Mouse (Mus musculus): Measurements from ENCODE around the gene Nup93. TPM values are rescaled to one million over a fixed set of nuclear protein-coding genes. Genes with fewer than 3 reads are reported as not detected.

The Nup93 gene
- 42.7 and 46.6 TPM in 2 replicates for polyA plus RNA-seq (2012; rRNA removed)

GRCm38 (mm10) chr8:94214252-94215173, at the start of gene Nup93:
Gene Nup93 (plus strand): TSS chr8:94214564.

GRCm38 (mm10) chr8:94172075-94172808, 42.1 kb upstream of the Nup93 start, which contains the start of gene Mt2:
Gene Mt2 (plus strand): TSS chr8:94172664.

GRCm38 (mm10) chr8:94178857-94179712, 35.3 kb upstream of the Nup93 start, which contains the start of gene Mt1:
Gene Mt1 (plus strand): TSS chr8:94179082.

DNA sequence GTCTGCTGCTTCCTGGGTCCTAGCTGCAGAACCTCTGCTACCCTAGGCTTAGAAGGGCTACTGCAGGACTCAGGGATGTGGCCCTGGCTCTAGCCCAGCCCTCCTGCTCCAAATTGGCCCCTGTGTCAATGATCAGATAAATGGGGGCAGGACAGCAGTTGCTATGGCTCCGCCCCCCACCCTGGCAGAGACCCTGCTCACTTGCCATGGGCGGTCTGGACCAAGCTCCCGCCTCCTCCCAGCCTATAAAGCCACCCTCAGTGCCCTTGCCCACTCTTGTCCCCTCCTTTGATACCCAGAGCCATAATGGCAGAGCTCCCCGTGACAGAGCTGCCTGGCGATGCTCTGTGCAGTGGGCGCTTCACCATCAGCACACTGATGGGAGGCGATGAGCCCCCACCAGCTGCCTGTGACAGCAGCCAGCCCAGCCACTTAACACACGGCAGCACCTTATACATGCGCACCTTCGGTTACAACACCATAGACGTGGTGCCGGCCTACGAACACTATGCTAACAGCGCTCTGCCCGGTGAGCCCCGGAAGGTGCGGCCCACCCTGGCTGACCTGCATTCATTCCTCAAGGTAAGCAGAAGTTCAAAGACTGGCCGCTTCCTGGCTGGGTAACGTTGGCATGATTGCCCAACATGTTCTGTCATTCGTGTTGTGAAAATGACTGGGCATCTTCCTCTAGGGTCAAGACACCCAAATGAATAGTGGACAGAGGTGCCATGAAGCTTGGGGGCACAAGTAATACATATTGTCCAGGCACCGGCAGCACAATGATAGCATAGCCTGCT, 114.8 kb downstream of the Nup93 start, which contains the start of gene Slc12a3:
TSS of gene Slc12a3 (plus strand) at position 270 of the 797 bp plus-strand sequence.

Other genes starting within 250 kb of the Nup93 start
- 94.1 and 95.6 TPM in 2 replicates for gene Amfr, start 201.7 kb upstream of the Nup93 start, polyA plus RNA-seq (2012; rRNA removed)
- gene Nudt21, start 177.5 kb upstream of the Nup93 start, polyA plus RNA-seq (2012; rRNA removed): 58.2 and 66.2 TPM in 2 replicates
- 17.8 and 17.9 TPM in 2 replicates for gene Ogfod1, start 177.4 kb upstream of the Nup93 start, polyA plus RNA-seq (2012; rRNA removed)
- gene Bbs2, start 115.6 kb upstream of the Nup93 start, polyA plus RNA-seq (2012; rRNA removed): 54.6 and 58.2 TPM in 2 replicates
- 0.32 TPM in 1 of 2 replicates, not detected in the other for gene Mt4, start 77.4 kb upstream of the Nup93 start, polyA plus RNA-seq (2012; rRNA removed)
- 311 and 364 TPM in 2 replicates for gene Mt3, start 62.0 kb upstream of the Nup93 start, polyA plus RNA-seq (2012; rRNA removed)
- gene Mt2, start 41.9 kb upstream of the Nup93 start, polyA plus RNA-seq (2012; rRNA removed): 56.7 and 224 TPM in 2 replicates
- gene Mt1, start 35.5 kb upstream of the Nup93 start, polyA plus RNA-seq (2012; rRNA removed): 129 and 265 TPM in 2 replicates
- gene Slc12a3, start 114.6 kb downstream of the Nup93 start, polyA plus RNA-seq (2012; rRNA removed): 0.17 and 0.37 TPM in 2 replicates
- 61.6 and 63.6 TPM in 2 replicates for gene Herpud1, start 171.9 kb downstream of the Nup93 start, polyA plus RNA-seq (2012; rRNA removed)
- 0.45 and 1.0 TPM in 2 replicates for gene Nlrc5, start 219.8 kb downstream of the Nup93 start, polyA plus RNA-seq (2012; rRNA removed)